Mouse (Mus musculus) limb, embryonic 12.5 days (tissue): Measurements from ENCODE around the gene Vmn2r57. TPM values are rescaled to one million over a fixed set of nuclear protein-coding genes. Genes with fewer than 3 reads are reported as not detected.
"Not testable (repeated sequence)": the region's sequence is repeated elsewhere in the genome, so short reads cannot be mapped to it uniquely, and the experiment has no call there.

Experiments used
- ATAC-seq: fragments of 200-750 bp; cut with Nextera tagmentation; 2 replicates; pipeline ENCODE4 v1.8.0; 2017; ENCODE audit warnings: low read depth, moderate TSS enrichment; ENCODE audit not compliant: insufficient number of reproducible peaks, insufficient read depth, low FRiP score, low TSS enrichment
- H3K27ac ChIP-seq: fragments of 300-500 bp; sonication (generic); 2 replicates; pipeline ENCODE4 v1.5.1; 2016; ENCODE audit warnings: mild to moderate bottlenecking, moderate library complexity
- H3K27me3 ChIP-seq: fragments of 300-500 bp; sonication (generic); 2 replicates; pipeline ENCODE4 v1.6.1; 2016; ENCODE audit warnings: mild to moderate bottlenecking, moderate library complexity
- H3K36me3 ChIP-seq: fragments of 300-500 bp; sonication (generic); 2 replicates; pipeline ENCODE4 v1.6.1; 2016; ENCODE audit warnings: mild to moderate bottlenecking, moderate library complexity
- H3K4me1 ChIP-seq: fragments of 300-500 bp; sonication (generic); replicated peaks from 2 replicates; pipeline ENCODE4 v1.6.1; 2016
- H3K4me2 ChIP-seq: fragments of 300-500 bp; sonication (generic); 2 replicates; pipeline ENCODE4 v1.6.1; 2016; ENCODE audit warnings: mild to moderate bottlenecking, moderate library complexity
- H3K4me3 ChIP-seq: fragments of 300-500 bp; sonication (generic); replicated peaks from 2 replicates; pipeline ENCODE4 v1.5.1; 2016; ENCODE audit warnings: mild to moderate bottlenecking
- H3K9ac ChIP-seq: fragments of 300-500 bp; sonication (generic); replicated peaks from 2 replicates; pipeline ENCODE4 v1.6.1; 2016; ENCODE audit warnings: mild to moderate bottlenecking, moderate library complexity
- H3K9me3 ChIP-seq: fragments of 300-500 bp; sonication (generic); 2 replicates; pipeline ENCODE4 v1.6.1; 2016; ENCODE audit warnings: mild to moderate bottlenecking, moderate library complexity
- WGBS: fragments of 180-500 bp; shearing (Covaris S2); methylation state at CpG from one replicate; pipeline ENCODE4 v1.1.7; 2016; 5-methylcytosine and 5-hydroxymethylcytosine counted together
- polyA plus RNA-seq: library from polyadenylated mRNA; unstranded; fragments of >200 nt; fragmentation: Nextera tagmentation; extraction: Ambion mirVana; gene quantifications from 2 replicates; pipeline ENCODE4 v1.2.1, GENCODE M21; 2016

Gene Vmn2r57
- 0.29 and 0.41 TPM in 2 replicates for polyA plus RNA-seq

GRCm38 (mm10) chr7:41448596-41448995 is at the start of gene Vmn2r57:
Vmn2r57 (minus strand) TSS chr7:41448696.
- H3K4me1 ChIP-seq, ATAC-seq, H3K4me3 ChIP-seq, H3K4me2 ChIP-seq, H3K9me3 ChIP-seq, H3K27me3 ChIP-seq, H3K27ac ChIP-seq, H3K36me3 ChIP-seq, H3K9ac ChIP-seq: not testable (repeated sequence)
- WGBS, result 70% methylated on average over 1 of the region's 1 CpGs

- no peak overlapping the region for H3K4me3 ChIP-seq
- no peak for ATAC-seq
- no peak overlapping the region for H3K9ac ChIP-seq
- H3K36me3 ChIP-seq, result peaks cover 10% of the 10 kb centered on the region; the same call in 1 of the 2 replicates
- H3K9me3 ChIP-seq, result peaks cover 23% of the 10 kb centered on the region
- no peaks in the 10 kb centered on the region for H3K27me3 ChIP-seq
- H3K4me1 ChIP-seq, result no peaks in the 10 kb centered on the region
- H3K4me2 ChIP-seq, result no peak overlapping the region
- H3K27ac ChIP-seq, result no peak overlapping the region
- 97% methylated on average over 2 of the region's 2 CpGs for WGBS
These were observed 49.4 kb upstream of the Vmn2r57 start for GRCm38 (mm10) chr7:41497871-41498270.

- Histone ChIP-seq H3K36me3 (no peaks in the 10 kb centered on the region), H3K4me3 (no peak overlapping the region), H3K27ac (no peak overlapping the region), H3K4me2 (peak overlapping the region; percentile 13; the same call in 1 of the 2 replicates), H3K27me3 (no peaks in the 10 kb centered on the region), H3K4me1 (no peaks in the 10 kb centered on the region), H3K9ac (no peak overlapping the region), H3K9me3 (peaks cover 15% of the 10 kb centered on the region)
- no peak for ATAC-seq
- WGBS, result 6% methylated on average over 10 of the region's 10 CpGs
These were observed 3.4 kb upstream of the Vmn2r57 start for GRCm38 (mm10) chr7:41451864-41452263.

GRCm38 (mm10) chr7:41394130-41394529 is 54.4 kb downstream of the Vmn2r57 start:
- peak overlapping the region; percentile 56 for H3K4me3 ChIP-seq
- no peak for ATAC-seq
- H3K36me3 ChIP-seq, result no peaks in the 10 kb centered on the region
- H3K4me1 ChIP-seq, result no peaks in the 10 kb centered on the region
- H3K9me3 ChIP-seq, result no peaks in the 10 kb centered on the region
- WGBS, result 76% methylated on average over 4 of the region's 4 CpGs
- H3K27ac ChIP-seq, result no peak overlapping the region
- no peak overlapping the region for H3K9ac ChIP-seq
- peak overlapping the region; percentile 60 for H3K4me2 ChIP-seq
- H3K27me3 ChIP-seq, result no peaks in the 10 kb centered on the region

GRCm38 (mm10) chr7:41393048-41393971 is 55.2 kb downstream of the Vmn2r57 start, which contains the start of gene AI987944:
AI987944 (minus strand) TSS chr7:41393379.
- Histone ChIP-seq H3K9ac (peak within 1 kb of the TSS; percentile 62), H3K4me1 (no peaks in the 10 kb centered on the region), H3K27ac (peak within 1 kb of the TSS; percentile 79), H3K36me3 (no peaks in the 10 kb centered on the region; the same call in 1 of the 2 replicates), H3K4me3 (peak within 1 kb of the TSS; percentile 56), H3K4me2 (peak within 1 kb of the TSS; percentile 60), H3K9me3 (no peaks in the 10 kb centered on the region), H3K27me3 (no peaks in the 10 kb centered on the region)
- ATAC-seq, result peak; percentile 99
- WGBS, result under 1% methylated on average over 25 of the region's 25 CpGs

Other genes starting within 250 kb of the Vmn2r57 start
- gene AI987944, start 55.3 kb downstream of the Vmn2r57 start, polyA plus RNA-seq, result 9.4 and 9.7 TPM in 2 replicates
- 0.16 and 0.19 TPM in 2 replicates for gene Gm20449, start 50.7 kb upstream of the Vmn2r57 start, polyA plus RNA-seq
- gene AW146154, start 51.2 kb upstream of the Vmn2r57 start, polyA plus RNA-seq, result 12.0 and 13.3 TPM in 2 replicates
- gene Gm6871, start 125.0 kb upstream of the Vmn2r57 start, polyA plus RNA-seq, result 0.29 TPM in 1 of 2 replicates, not detected in the other
- gene 2610021A01Rik, start 150.5 kb upstream of the Vmn2r57 start, polyA plus RNA-seq, result 15.5 and 16.5 TPM in 2 replicates
- gene Zfp788, start 184.5 kb upstream of the Vmn2r57 start, polyA plus RNA-seq, result 13.9 and 15.2 TPM in 2 replicates